Mouse (Mus musculus) bone marrow, adult 2 months (tissue): ENCODE measurements around the gene Tshz2. TPM values are rescaled to one million over a fixed set of nuclear protein-coding genes. Genes with fewer than 3 reads are reported as not detected.

Experiments used
- H3K27ac ChIP-seq: fragments of 200-500 bp; 2 replicates; pipeline ENCODE4 v1.5.1; 2012; ENCODE audit warnings: low read depth, mild to moderate bottlenecking, control low read depth, inconsistent platforms, low read length; ENCODE audit not compliant: control insufficient read depth, poor library complexity, insufficient read depth
- H3K4me1 ChIP-seq: fragments of 200-500 bp; 2 replicates; pipeline ENCODE4 v1.6.1; 2011; ENCODE audit warnings: low read length; ENCODE audit not compliant: control insufficient read depth, insufficient read depth
- H3K4me3 ChIP-seq: fragments of 200-500 bp; replicated peaks from 2 replicates; pipeline ENCODE3; 2011; ENCODE audit warnings: mild to moderate bottlenecking, low read depth, low read length, control low read depth; ENCODE audit not compliant: control insufficient read depth
- CTCF ChIP-seq: fragments of 200-500 bp; IDR thresholded peaks from 2 replicates; pipeline ENCODE4 v1.5.1; 2011; ENCODE audit warnings: low read length, control low read depth; ENCODE audit not compliant: control insufficient read depth, insufficient read depth
- POLR2A ChIP-seq: fragments of 200-500 bp; IDR thresholded peaks from 2 replicates; pipeline ENCODE4 v1.6.1; 2011; ENCODE audit warnings: low read depth, mild to moderate bottlenecking, control low read depth, low read length, borderline replicate concordance; ENCODE audit not compliant: control insufficient read depth
- WGBS: fragments of 180-500 bp; shearing (Covaris S2); methylation state at CpG from one replicate; pipeline ENCODE4 v1.1.7; 2018; 5-methylcytosine and 5-hydroxymethylcytosine counted together
- polyA plus RNA-seq: library from polyadenylated mRNA; stranded (reverse); fragments of >200 nt; gene quantifications from 2 replicates; pipeline ENCODE4 v1.2.4, GENCODE M21; 2011; ENCODE audit warnings: low replicate concordance; ENCODE audit not compliant: missing spikeins, insufficient read depth, insufficient read length

Gene Tshz2
- polyA plus RNA-seq, 1 experiment: 1.4 TPM

- Histone ChIP-seq H3K27ac (no peak overlapping the region), H3K4me3 (no peak overlapping the region), H3K4me1 (no peaks in the 10 kb centered on the region; the same call in 1 of the 2 replicates)
- 61% methylated on average over 16 of the region's 16 CpGs for WGBS
- no peak for TF ChIP-seq CTCF
- TF ChIP-seq POLR2A: no peak
Observed at GRCm38 (mm10) chr2:169749331-169749945, 116.6 kb downstream of the Tshz2 start.

- WGBS: 78% methylated on average over 15 of the region's 15 CpGs
- H3K4me3 ChIP-seq: no peak overlapping the region
- no peaks in the 10 kb centered on the region; the same call in 1 of the 2 replicates for H3K4me1 ChIP-seq
- no peak overlapping the region for H3K27ac ChIP-seq
- TF ChIP-seq CTCF (no peak), POLR2A (no peak)
Observed at GRCm38 (mm10) chr2:169750574-169751491, 118.0 kb downstream of the Tshz2 start.

- no peaks in the 10 kb centered on the region; the same call in 1 of the 2 replicates for H3K4me1 ChIP-seq
- H3K27ac ChIP-seq: no peak overlapping the region
- 90% methylated on average over 9 of the region's 9 CpGs for WGBS
- H3K4me3 ChIP-seq: no peak overlapping the region
- TF ChIP-seq POLR2A: no peak
- no peak for TF ChIP-seq CTCF
Observed at GRCm38 (mm10) chr2:169752126-169752525, 119.3 kb downstream of the Tshz2 start.

- no peak overlapping the region for H3K4me3 ChIP-seq
- TF ChIP-seq POLR2A (no peak), CTCF (no peak)
- H3K4me1 ChIP-seq: no peaks in the 10 kb centered on the region
- H3K27ac ChIP-seq: no peak overlapping the region
- 80% methylated on average over 9 of the region's 9 CpGs for WGBS
Observed at GRCm38 (mm10) chr2:169753432-169753831, 120.6 kb downstream of the Tshz2 start.

- 85% methylated on average over 7 of the region's 7 CpGs for WGBS
- Histone ChIP-seq H3K4me1 (no peaks in the 10 kb centered on the region), H3K4me3 (no peak overlapping the region), H3K27ac (no peak overlapping the region)
- TF ChIP-seq POLR2A (no peak), CTCF (no peak)
Observed at GRCm38 (mm10) chr2:169755091-169755490, 122.3 kb downstream of the Tshz2 start.

- WGBS: 45% methylated on average over 6 of the region's 6 CpGs
- TF ChIP-seq CTCF (no peak), POLR2A (no peak)
- no peaks in the 10 kb centered on the region for H3K4me1 ChIP-seq
- H3K4me3 ChIP-seq: no peak overlapping the region
- no peak overlapping the region for H3K27ac ChIP-seq
Observed at GRCm38 (mm10) chr2:169758120-169758519, 125.3 kb downstream of the Tshz2 start.

- H3K27ac ChIP-seq: no peak overlapping the region
- WGBS: 90% methylated on average over 1 of the region's 1 CpGs
- TF ChIP-seq POLR2A: no peak
- TF ChIP-seq CTCF: no peak
- no peak overlapping the region for H3K4me3 ChIP-seq
- H3K4me1 ChIP-seq: no peaks in the 10 kb centered on the region
Observed at GRCm38 (mm10) chr2:169760117-169760516, 127.3 kb downstream of the Tshz2 start.

GRCm38 (mm10) chr2:169761726-169762125 lies 128.9 kb downstream of the Tshz2 start:
- H3K27ac ChIP-seq: no peak overlapping the region
- 49% methylated on average over 3 of the region's 3 CpGs for WGBS
- no peak for TF ChIP-seq CTCF
- no peak for TF ChIP-seq POLR2A

More at GRCm38 (mm10) chr2:169761726-169762125, 128.9 kb downstream of the Tshz2 start:
- Histone ChIP-seq H3K4me1 (no peaks in the 10 kb centered on the region), H3K4me3 (no peak overlapping the region)
